Mouse (Mus musculus) liver, embryonic 13.5 days (tissue): ENCODE data around the gene Vmn2r98. TPM values are rescaled to one million over a fixed set of nuclear protein-coding genes. Genes with fewer than 3 reads are reported as not detected.
"Not testable (repeated sequence)": the region's sequence is repeated elsewhere in the genome, so short reads cannot be mapped to it uniquely, and the experiment has no call there.

Experiments
- ATAC-seq: fragments of 200-750 bp; cut with Nextera tagmentation; 2 replicates; pipeline ENCODE4 v1.8.0; 2017; ENCODE audit warnings: low read depth, mild to moderate bottlenecking, moderate number of reproducible peaks, moderate library complexity
- DNase-seq: peaks from one replicate; pipeline ENCODE4 v3.0.0; 2022
- H3K27ac ChIP-seq: fragments of 300-500 bp; sonication (generic); 2 replicates; pipeline ENCODE4 v1.5.1; 2015; ENCODE audit warnings: moderate library complexity, mild to moderate bottlenecking, inconsistent platforms
- H3K27me3 ChIP-seq: fragments of 300-500 bp; sonication (generic); 2 replicates; pipeline ENCODE4 v1.6.1; 2015; ENCODE audit warnings: mild to moderate bottlenecking, inconsistent platforms
- H3K36me3 ChIP-seq: fragments of 300-500 bp; sonication (generic); 2 replicates; pipeline ENCODE4 v1.6.1; 2015; ENCODE audit warnings: mild to moderate bottlenecking, inconsistent platforms
- H3K4me1 ChIP-seq: fragments of 300-500 bp; sonication (generic); replicated peaks from 2 replicates; pipeline ENCODE4 v1.6.1; 2015; ENCODE audit warnings: inconsistent platforms
- H3K4me2 ChIP-seq: fragments of 300-500 bp; sonication (generic); 2 replicates; pipeline ENCODE4 v1.6.1; 2015; ENCODE audit warnings: inconsistent platforms, mild to moderate bottlenecking, moderate library complexity
- H3K4me3 ChIP-seq: fragments of 300-500 bp; sonication (generic); replicated peaks from 2 replicates; pipeline ENCODE4 v1.5.1; 2015; ENCODE audit warnings: mild to moderate bottlenecking, inconsistent platforms
- H3K9ac ChIP-seq: fragments of 300-500 bp; sonication (generic); 2 replicates; pipeline ENCODE4 v1.6.1; 2015; ENCODE audit warnings: mild to moderate bottlenecking, inconsistent platforms
- H3K9me3 ChIP-seq: fragments of 300-500 bp; sonication (generic); replicated peaks from 2 replicates; pipeline ENCODE4 v1.6.1; 2016; ENCODE audit warnings: inconsistent platforms
- WGBS: fragments of 180-500 bp; shearing (Covaris S2); methylation state at CpG from one replicate; pipeline ENCODE4 v1.1.7; 2015; ENCODE audit not compliant: insufficient replicate concordance; 5-methylcytosine and 5-hydroxymethylcytosine counted together
- polyA plus RNA-seq: library from polyadenylated mRNA; unstranded; fragments of >200 nt; fragmentation: Nextera tagmentation; extraction: Ambion mirVana; gene quantifications from 2 replicates; pipeline ENCODE4 v1.2.1, GENCODE M21; 2015

Gene Vmn2r98
- polyA plus RNA-seq, result not detected in 2 replicates

GRCm38 (mm10) chr17:19053160-19053559 is at the start of gene Vmn2r98:
Vmn2r98 (plus strand) TSS chr17:19053460.
- H3K4me1 ChIP-seq, H3K9ac ChIP-seq, H3K4me2 ChIP-seq, H3K9me3 ChIP-seq, H3K36me3 ChIP-seq, ATAC-seq, H3K4me3 ChIP-seq, DNase-seq, H3K27me3 ChIP-seq, H3K27ac ChIP-seq: not testable (repeated sequence)

DNA sequence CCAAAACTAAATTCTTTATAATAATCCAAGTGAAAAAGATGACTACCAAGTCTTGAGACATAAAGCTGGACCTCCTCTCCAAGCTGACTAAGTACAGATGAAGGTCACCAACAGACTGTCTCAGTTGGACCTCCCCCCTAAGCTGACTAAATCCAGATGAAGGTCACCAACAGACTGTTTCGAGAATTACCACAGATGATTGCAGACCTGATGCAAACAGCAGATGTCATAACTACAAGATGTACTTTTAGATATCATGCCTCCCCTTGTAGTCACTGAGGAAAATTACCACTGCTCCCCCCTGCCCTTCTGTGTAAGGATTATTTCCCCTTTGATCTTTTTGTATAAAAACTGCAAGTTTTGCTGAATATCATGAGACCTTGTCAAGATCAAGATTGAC is 21.8 kb upstream of the Vmn2r98 start:
- H3K4me3 ChIP-seq, H3K9ac ChIP-seq, H3K27me3 ChIP-seq, H3K4me2 ChIP-seq, DNase-seq, ATAC-seq, H3K27ac ChIP-seq, H3K9me3 ChIP-seq, H3K4me1 ChIP-seq, H3K36me3 ChIP-seq: not testable (repeated sequence)
- 22% methylated on average over 1 of the region's 1 CpGs for WGBS

- H3K27me3 ChIP-seq, result no peaks in the 10 kb centered on the region
- H3K9ac ChIP-seq, result no peak overlapping the region
- ATAC-seq (no peak), DNase-seq (no peak)
- 0 out of 2 replicates have a peak, but pooled peaks cover 2% of the 10 kb centered on the region for H3K9me3 ChIP-seq
- no peak overlapping the region for H3K27ac ChIP-seq
- no peaks in the 10 kb centered on the region for H3K36me3 ChIP-seq
- H3K4me2 ChIP-seq, result no peak overlapping the region
- 40% methylated on average over 2 of the region's 2 CpGs for WGBS
- H3K4me1 ChIP-seq, result no peaks in the 10 kb centered on the region
- no peak overlapping the region for H3K4me3 ChIP-seq
Measured at GRCm38 (mm10) chr17:19031962-19032361, 21.3 kb upstream of the Vmn2r98 start.

DNA sequence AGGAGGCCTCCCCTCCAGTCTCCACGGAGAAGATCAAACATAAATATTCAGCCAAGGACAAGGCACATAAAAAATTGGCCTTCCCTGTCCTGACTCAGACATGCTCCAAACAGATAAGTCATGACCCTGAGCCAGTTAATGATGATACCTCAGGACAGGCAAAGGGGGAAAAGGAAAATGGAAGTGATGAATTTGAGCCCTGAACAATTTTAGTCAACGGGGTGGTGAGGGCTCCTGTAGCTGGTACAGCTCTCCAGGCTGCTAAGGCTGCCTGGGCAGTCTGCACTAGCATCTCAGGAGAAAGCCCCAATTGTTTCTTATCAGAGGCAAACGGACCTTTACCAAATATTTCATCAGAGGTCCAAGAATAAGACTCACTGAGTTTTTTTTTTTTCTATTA is 20.5 kb upstream of the Vmn2r98 start:
- Histone ChIP-seq H3K36me3 (no peaks in the 10 kb centered on the region), H3K9ac (no peak overlapping the region), H3K4me3 (no peak overlapping the region), H3K4me2 (no peak overlapping the region), H3K27ac (no peak overlapping the region), H3K9me3 (peaks cover 2% of the 10 kb centered on the region; the same call in 1 of the 2 replicates), H3K4me1 (no peaks in the 10 kb centered on the region), H3K27me3 (no peaks in the 10 kb centered on the region)
- ATAC-seq, result no peak
- WGBS, result 45% methylated on average over 3 of the region's 3 CpGs
- no peak for DNase-seq

Other genes with a start within 250 kb of the Vmn2r98 start
- gene Vmn2r97, start 139.2 kb upstream of the Vmn2r98 start, polyA plus RNA-seq, result 0.03 and 0.05 TPM in 2 replicates